Mouse (Mus musculus): ENCODE measurements at regions not wholly inside any gene's neighbourhood (a gene's known extent, or its start where the extent isn't known, plus 50 kb on each side); places are given as distances from the start of the nearest gene placed in this dataset.
"Not testable (repeated sequence)": the region's sequence is repeated elsewhere in the genome, so short reads cannot be mapped to it uniquely, and the experiment has no call there.

DNA sequence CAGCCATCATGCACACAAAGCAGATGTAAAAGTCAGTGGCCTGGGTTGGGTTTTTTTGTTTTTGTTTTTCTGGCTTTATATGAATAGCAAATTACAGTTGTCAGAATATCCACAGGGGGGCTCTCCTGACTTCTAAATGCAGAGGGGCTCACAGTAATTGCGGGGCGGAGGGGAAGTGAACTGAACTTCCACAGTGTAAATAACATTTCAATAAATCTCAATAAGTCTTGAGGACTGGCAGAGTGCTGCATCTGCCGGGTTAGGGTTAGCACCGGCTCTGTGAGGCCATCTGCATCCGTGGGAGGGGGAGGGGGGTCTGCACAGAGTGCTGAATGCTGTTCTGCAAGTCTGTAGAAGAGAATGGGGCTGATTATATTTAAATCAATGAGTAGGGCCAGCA lies 50.3 kb upstream of the Arl4c start:
- no peak for DNase-seq

DNA sequence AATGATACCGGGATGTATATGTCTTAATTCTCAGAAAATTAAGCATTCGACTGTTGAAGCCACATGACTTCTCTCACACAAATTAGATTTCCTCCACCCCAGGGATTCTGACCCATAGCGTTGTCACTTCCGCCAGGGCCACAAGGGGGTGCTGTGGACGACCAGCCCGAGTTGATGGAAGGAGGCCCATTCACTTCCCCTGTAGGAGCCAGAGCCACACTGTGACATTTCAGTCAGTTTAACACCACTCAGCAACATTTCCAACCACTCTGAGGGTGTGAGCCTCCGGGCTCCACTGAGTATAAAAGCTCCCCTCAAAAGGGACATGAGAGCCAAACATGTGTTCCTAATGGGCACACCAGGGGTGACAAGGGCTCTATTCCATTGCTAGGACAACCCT lies 54.6 kb upstream of the Arl4c start:
- DNase-seq: peak; percentile 36

DNA sequence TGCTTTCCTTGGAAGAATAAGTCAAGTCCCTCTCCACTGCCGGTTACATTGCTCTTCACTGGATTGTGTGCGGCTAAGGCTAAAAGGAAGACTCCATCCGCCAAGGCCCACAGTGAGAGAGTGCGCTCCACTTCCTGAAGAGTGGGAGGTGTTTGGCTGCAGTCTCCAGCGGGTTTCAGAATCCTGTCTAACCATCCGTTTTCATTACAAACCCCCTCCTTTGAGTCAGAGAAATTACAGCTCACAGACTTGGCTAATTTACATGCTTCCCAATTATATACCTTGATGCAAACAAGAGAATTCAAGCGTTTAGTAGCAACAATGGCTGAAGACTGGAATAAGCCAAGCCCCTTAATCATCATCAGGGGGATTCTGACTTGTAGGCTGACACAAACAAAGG lies 55.1 kb upstream of the Arl4c start:
- peak; percentile 71 for DNase-seq

DNA sequence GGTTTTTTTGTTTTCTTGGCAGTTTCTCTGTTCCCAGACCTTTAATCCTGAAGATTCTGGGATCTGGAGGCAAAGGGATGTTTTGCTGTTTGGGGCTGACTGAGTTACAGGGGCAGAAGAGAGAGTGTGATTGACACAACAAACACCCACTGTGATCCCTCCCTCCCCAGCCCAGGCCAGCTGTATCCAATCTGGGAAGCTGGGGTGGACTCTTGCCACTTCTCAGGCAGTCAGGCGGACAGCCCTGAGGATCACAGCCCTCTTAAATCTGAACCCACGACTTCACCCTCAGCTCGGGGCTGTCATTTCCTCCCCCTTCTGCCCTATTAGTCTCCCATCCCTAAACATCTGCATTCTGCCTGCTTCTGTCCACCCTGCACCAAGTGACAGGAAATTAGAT lies 55.7 kb upstream of the Arl4c start:
- no peak for DNase-seq

DNA sequence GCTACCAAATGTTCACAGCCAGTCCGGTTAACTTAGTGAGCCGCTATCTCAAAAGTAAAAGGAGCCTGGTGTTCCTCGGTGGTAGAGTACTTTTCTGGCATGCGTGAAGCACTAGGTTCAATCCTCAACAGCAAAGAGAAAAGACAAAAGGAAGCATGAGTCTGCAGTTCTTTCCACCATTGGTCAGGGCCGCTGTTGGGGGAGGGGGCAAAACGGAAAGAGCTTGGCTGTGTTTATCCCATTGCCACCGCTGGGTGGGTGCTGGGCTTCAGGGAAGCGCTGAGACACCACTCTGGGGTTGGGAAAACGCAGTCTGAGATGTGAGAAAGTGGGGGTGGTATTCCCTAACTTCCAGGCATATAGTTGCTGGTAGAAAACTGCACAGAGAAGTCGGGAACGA lies 58.6 kb upstream of the Arl4c start:
- no peak for DNase-seq

DNA sequence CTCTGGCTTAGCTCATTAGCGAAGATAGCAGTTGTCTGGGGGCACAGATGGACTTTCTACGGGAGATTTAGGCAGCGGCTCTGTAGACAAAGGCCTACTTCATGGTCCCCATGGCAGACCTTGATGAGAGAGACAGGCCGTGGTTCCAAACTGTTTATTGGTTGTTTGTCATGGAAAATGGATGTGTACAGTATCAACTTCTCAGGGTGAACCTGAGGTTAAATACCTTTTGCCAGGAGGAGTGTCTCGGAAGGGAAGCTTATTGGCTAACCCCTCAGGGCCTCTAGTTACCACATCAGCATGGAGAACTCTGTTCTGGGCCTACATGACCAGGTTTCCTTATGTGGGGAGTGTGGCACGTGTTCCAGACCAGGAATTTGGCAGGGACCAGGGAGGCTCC lies 59.1 kb upstream of the Arl4c start:
- DNase-seq: no peak

DNA sequence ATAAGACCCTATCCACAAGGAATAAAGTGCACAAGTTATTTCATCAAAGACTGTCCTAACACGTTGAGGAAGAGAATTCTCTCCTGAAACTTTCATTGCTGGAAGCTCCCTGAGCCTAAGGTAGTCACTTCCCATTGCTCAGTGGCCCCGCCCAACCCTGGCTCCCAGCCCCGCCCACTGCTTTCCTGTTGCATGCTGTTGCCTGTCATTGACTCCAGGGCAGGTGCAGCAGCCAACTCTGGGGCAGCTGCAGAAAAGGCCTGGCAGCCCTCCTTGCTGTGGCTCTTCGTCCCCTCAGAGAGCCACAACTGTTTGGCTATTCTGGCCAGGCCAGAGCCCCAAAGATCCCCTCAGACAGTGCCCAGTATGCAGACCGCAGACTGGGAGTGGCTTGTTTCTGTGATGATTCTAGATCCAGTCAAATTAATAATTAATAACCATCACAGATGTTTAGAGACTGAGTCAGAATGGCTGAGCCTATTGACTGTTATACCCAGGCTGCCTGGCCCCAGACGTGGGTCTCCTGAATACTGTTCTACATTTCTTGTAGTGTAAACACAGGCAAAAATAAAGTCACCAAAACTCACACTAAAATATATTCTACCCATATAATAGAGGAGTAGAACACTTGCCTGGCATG lies 61.8 kb upstream of the Arl4c start:
- DNase-seq: no peak

DNA sequence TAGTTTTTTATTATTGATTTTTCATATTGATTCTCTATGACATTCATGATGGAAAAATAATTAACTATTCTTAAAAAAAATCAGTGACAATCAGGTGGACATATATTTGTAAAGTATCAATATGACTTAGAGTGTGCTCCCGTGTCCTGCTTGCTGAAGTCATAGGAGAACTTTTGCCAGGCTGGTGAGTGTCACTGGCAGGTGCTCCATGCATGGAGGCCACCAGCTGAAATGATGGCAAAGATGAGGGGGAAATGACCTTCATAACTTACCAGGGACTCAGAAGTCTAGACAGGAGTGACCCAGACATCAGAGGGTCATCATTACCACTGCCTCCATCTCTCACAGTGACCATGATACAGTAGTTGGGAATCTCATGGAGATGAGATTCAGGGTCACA lies 62.5 kb upstream of the Arl4c start:
- no peak for DNase-seq

DNA sequence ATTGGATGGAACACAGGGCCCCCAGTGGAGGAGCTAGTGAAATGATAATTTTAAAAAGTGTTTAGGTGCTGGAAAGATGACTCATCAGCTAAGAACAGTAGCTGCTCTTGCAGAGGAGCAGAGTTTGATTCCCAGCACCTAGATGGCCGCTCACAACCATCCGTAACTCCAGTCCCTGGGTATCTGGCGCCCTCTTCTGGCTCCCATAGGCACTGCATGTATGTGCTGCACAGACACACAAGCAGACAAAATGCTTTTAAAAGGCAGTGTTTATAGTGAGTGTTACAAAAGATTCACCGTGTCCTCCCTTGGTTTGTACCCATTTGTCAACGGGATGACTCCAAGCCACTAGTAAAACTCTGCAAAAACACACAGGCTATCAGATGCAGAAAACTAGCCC lies 75.0 kb upstream of the Arl4c start:
- no peak for DNase-seq

DNA sequence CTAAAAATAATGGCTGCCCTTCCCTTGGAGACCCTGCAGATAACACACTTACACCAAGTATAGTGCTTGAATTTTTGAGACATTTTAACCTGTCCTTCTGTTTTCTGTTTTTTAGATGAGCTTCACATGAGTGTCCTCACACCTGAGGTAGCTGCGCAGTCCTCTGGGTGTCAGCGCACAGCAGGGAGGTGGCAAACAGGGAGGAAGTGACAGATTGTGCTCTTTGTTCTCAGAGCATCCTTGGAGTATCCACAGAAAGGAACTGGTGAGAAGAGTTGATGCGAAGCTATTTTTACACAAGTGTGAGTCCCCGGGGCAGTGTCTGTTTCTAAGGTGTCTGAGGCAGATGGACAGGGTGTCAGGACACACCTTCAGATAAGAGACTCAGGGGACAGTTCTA lies 78.2 kb upstream of the Arl4c start:
- DNase-seq: no peak

DNA sequence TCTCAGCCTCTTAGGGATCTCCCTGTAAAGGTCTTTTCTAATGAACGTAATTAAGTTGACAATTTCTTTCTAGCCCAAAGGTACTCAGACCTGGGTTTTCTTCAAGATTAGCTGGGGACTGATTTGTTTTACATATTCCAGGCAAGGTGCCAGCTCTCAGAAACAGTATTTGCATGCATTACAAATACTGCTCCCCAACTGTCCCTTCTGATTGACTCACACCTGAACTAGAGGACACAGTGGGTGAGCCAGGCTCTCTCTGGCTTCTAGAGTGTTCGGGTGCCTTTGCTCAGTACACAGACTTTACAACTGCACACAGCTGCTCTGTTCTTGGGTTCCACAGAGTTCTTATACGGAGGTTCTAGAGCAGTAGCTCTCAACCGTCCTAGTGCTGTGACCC lies 81.1 kb upstream of the Arl4c start:
- no peak for DNase-seq

DNA sequence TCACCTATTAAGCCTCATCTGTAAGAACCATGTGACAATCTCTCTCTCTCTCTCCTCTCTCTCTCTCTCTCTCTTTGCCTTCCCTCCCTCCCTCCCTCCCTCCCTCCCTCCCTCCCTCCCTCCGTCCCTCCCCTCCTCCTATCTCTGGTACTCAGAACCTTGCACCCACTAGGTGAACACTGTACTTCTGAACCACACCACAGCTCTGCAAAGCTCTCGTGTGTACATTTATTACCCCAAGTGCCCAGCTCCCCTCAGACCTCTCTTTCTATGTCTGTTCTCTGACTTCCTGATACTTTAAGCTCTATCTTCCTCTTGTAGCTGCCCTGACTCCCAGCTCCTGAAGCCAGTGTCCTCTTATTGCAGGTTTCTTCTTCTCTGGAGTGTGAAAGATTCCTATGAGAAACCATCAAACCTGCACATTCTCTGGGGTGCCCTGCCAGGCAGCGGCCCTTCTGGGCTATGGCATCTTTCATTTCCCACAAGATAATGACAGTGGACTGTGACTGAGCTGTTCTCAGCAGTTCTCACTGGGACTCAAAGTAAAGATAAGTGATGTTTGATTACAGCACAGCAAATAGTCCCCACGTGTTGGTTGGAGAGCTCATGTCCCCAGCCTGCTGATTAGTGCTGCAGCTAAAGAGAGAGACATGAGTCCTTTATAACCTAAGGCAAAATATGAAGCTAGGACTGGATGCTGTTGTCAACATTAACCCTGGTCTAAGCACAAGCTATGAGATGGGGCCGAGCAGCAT lies 83.0 kb upstream of the Arl4c start:
- no peak for DNase-seq

DNA sequence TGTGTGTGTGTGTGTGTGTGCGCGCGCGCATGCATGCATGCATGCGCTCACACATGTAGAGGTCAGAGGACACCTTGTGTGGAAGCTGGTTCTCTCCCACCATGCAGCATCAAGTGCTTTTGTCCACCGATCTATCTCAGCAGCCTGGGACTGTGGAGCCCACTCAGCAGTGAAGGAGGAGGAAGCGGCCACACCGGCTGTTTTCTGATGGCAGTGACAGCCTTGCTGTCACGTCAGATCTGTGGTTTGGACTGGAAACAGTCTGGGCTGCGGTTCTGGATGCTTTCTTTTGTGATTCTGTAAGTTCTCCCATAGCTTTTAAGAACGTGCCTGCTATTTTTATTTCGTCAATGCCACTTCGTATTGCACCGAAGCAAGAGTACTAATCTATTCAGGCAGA lies 84.0 kb upstream of the Arl4c start:
- no peak for DNase-seq

DNA sequence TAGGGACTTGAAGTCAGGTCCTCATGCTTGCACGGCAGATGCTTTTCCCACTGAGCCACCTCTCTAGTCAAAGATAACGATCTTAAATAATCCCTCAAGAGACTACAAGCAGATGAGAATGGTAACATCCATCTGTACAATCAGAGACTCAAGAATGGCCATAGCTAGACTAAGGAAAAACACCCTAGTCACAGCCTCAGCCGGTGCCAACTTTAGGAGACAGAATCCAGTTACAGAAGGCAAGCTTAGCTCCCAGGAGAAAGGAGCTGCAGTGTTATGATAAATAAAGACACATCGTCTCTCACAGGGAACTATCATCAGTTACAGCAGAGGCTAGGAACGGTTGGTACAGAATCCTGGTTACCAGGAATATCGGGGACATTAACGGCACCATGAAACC lies 88.7 kb upstream of the Arl4c start:
- DNase-seq: peak; percentile 8

DNA sequence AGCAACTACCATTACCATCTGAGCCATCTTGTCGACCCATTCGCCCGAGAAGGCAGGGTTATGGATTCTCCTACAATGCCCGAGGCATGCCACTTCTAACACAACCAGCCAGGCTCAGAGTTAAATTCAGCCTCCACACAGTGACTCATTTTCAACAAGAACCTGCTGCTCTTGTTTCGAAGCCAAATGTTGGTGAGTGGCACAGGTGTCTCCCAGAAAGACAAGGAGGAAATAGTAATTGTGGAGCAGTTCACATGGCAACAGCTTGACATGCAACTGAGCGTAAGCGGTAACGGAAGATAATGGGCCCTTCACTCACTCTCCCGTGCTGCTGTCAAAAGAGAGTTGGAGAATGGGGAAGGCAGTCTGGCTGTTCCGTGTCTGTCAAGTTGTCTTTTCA lies 92.9 kb upstream of the Arl4c start:
- peak; percentile 45 for DNase-seq

DNA sequence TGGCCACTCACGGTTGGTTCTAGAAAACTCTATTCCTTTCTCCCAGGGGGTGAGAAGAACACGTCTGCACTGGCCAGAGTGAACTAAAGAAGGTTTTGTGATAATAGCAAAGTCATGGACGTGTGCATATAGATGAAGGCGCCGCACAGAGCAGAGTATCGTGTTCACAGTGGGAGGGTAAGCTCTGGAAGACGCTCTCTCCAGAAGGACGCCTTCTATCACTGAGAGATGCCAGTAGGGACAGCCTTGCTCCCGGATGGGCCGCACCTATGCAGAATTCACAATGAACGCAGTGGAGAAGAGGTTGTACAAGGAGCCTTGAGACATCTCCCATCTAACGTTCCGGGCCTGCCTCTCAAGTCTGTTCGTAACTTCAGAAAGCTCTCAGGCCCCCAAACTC lies 96.5 kb upstream of the Arl4c start:
- DNase-seq: no peak

DNA sequence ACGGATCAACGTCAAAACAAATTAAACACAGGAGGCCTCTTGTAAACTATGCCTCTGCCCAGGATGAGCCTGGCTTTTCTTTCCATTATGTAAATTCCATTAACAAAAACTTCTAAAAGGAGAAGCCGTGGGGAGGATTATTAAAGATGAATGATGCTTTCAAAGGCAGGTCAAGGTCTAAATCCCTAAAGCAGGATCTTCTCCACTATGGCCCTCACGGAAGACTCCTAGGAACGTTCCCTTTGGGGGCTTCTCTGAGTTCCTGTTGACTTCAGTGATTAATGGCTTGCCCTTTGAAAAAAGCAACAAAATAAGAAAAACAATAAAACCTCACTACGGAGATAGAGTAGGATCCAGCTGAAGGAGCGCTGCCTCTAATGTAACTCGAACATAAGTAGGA lies 96.9 kb upstream of the Arl4c start:
- no peak for DNase-seq

DNA sequence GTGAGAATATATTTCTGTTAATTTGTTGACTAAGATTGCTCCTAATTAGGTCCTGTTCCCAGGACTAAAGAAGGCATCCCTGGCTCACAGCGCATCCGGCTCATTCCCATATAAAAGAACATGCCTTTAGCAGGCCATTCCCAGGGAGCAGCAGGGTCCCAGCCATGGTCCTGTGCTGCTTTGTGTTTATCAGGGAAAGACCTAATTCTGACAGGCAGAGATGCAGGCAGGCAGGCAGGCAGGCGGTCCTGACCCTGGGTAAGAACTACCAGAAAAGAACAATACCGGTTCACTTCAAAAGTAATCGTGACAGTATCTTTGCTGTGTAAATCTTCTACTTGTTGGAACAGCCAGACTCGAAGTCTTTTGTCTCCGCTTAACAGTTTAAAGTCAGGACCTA lies 97.3 kb upstream of the Arl4c start:
- DNase-seq: no peak

DNA sequence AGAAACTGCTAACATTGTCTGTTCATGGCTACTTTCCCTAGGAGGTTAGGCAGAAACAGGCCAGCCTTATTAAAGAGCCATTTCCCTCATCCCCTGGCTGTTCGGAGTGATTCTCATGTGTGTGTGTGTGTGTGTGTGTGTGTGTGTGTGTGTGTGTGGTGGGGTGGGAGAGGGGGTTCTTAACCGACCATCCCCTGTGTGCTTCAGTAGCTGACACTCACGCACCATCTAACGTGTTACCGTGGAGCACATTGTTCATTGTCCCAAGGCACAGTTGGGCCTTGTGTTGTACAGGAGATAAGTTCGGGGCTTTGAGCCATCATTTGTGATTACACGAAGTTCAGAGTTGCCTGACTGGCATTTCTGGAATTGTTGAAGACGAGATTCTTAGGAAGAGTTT lies 97.8 kb upstream of the Arl4c start:
- no peak for DNase-seq

DNA sequence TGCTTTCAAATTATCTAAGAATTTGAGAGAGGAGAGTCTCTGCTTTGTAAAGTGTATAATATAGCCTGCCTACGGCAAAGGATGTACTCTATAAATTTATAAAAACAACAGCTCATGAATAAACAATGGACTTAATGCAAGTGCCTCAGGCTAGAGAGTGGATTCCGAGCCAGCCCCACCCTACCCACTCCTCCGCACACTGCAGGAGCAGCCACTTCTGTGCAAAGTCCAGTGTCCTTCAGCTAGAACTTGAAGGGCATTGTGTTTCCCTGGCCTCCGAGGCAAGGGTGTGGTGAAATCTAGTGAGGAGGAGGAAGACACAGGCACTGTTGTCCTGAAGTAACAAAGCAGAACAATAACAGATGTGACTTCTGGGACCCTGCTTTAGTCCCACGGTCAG lies 98.4 kb upstream of the Arl4c start:
- no peak for DNase-seq

DNA sequence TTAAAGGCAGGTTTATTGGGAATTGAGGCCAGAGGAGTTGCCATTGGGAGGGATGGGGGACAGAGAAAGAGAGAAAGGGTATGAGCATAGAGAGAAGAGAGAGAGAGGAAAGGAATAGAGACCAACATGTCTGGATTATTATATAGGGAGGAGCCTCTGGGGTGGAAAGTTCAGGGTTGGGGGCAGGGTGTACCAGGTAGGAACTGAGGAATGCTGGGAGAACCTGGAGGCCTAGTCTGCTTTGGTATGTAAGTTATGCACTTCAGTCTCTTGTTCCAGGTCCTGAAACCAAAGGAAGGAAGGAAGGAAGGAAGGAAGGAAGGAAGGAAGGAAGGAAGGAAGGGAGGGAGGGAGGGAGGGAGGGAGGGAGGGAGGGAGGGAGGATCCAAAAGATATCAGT lies 99.1 kb upstream of the Arl4c start:
- not testable (repeated sequence) for DNase-seq

DNA sequence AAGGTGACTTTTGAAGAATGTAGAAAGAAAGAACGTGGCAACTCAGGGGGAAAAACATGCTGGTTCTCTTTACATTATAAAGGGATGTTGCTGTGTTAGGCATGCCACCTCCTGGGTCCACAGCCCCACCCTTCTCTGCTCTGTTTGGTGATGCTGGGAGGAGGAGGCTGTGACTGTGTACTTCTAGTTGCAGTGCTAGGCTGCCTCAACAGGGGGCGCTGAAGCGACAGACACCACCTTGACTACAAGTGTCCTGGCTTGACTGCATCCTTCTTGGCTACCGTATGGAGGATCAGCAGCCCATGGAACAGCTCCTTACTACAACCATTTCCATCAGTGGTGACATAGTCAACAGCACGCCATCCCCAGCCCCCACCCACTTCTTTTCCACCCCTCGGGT lies 104.9 kb upstream of the Arl4c start:
- no peak for DNase-seq

DNA sequence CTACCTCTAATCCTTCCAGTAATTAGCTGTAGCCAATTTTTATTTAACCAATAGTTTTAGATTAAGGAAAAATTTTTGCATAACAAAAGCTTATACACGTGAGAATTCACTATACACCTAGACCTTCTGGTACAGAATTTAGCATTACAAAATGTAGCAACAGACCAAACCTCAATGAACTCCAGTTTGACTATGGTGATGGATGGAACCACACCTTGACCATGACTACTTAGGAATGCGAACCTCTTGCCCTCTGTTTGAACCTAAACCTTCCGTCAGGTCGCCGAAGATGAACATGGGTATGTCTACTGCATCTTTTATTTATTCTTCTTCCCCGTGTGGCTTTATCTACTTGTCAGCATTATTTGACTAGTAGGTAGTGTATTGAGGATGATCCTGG lies 105.9 kb upstream of the Arl4c start:
- no peak for DNase-seq

DNA sequence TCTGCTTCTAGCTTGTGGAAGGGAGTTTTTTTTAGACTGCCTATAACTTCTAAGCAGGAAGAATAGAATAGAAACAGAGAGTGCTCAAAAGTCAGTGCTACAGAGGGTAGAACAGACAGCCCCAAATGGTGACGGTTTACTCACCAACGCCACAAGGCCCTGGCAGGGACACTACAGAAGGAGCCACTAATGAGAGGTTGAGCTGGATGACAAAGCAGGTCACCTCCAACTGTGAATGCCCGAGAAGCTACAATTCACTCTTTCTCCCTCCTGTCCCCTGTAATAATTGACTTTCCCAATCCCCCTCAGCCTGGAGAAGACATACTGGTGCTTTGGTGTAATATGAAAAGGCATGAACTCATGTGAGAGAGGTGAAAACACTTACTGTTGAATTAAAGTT lies 106.5 kb upstream of the Arl4c start:
- DNase-seq: no peak

DNA sequence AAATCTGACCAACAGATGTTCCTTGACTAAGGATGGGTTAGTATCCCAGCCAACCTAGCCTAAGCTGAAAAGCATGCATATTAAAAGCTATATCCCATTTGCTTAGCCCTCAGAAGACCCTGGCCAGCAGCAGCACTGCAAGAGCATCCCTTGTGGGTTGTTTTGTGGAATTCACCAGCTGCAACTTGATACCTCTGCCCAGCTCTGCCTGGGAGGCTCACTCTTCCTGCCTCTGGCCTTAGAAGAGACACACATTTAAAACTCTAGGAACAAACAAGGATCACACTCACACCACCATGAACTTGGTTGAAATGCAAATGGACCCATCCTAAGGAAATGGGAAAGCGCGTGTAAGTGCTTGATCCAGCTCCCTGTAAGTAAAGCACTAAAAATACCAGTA lies 107.7 kb upstream of the Arl4c start:
- no peak for DNase-seq

Data from right cerebral cortex, postnatal 25 days (tissue).